Mouse (Mus musculus) splenic B cell, adult 2 months (primary cell): ENCODE results near the gene Rpia.

Experiments
- DNase-seq: peaks from one replicate; pipeline ENCODE4 v3.0.0-alpha.2; 2011; ENCODE audit warnings: low read depth, low spot score
- H3K27me3 ChIP-seq: 2 replicates; pipeline ENCODE4 v1.6.1; 2012; ENCODE audit warnings: mild to moderate bottlenecking, low read length, moderate library complexity, mixed read lengths; ENCODE audit not compliant: control insufficient read depth, poor library complexity, insufficient read depth, severe bottlenecking
- H3K36me3 ChIP-seq: 2 replicates; pipeline ENCODE4 v1.6.1; 2012; ENCODE audit warnings: mild to moderate bottlenecking, low read length, moderate library complexity, mixed read lengths; ENCODE audit not compliant: control insufficient read depth, poor library complexity, insufficient read depth, severe bottlenecking

Gene Rpia

DNA sequence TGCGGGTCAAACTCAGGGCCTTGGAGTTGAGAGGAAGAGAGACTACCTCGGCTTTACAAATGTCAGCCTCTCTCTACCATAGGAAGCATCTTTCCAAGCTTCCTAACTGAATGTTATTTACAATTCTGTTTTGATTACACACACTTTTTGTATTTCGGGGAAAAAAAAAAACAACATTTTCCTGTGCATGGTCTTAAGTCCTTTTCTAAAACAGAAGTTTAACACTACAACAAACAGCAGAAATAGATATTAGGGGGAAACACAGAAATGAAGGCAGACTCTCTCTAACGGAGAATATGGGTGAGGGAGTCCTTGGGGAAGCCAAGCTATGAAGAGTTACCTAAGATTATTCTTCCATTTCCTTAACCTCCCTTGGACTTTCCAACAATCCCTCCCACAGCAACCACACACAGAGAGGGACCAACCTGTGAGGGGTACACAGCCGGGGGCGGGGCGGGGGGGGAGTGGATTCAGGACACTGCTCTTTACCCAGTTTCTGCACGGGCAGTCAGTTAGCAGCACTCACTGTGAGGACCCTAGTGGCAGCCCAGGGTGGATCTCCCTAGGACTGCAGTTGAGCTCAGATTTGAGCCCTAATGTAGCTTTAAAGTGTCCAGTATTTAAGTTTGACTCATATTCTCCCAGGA lies 40.7 kb downstream of the Rpia start:
- no peak for DNase-seq
- no peaks in the 10 kb centered on the region; the same call in 1 of the 2 replicates for H3K36me3 ChIP-seq
- no peaks in the 10 kb centered on the region for H3K27me3 ChIP-seq

- DNase-seq: no peak
- H3K36me3 ChIP-seq: no peaks in the 10 kb centered on the region; the same call in 1 of the 2 replicates
- no peaks in the 10 kb centered on the region for H3K27me3 ChIP-seq
Measured at GRCm38 (mm10) chr6:70749750-70750149, 42.3 kb downstream of the Rpia start.

GRCm38 (mm10) chr6:70747702-70748101 lies 44.3 kb downstream of the Rpia start:
- DNase-seq: no peak
- H3K27me3 ChIP-seq: no peaks in the 10 kb centered on the region
- H3K36me3 ChIP-seq: no peaks in the 10 kb centered on the region; the same call in 1 of the 2 replicates

DNA sequence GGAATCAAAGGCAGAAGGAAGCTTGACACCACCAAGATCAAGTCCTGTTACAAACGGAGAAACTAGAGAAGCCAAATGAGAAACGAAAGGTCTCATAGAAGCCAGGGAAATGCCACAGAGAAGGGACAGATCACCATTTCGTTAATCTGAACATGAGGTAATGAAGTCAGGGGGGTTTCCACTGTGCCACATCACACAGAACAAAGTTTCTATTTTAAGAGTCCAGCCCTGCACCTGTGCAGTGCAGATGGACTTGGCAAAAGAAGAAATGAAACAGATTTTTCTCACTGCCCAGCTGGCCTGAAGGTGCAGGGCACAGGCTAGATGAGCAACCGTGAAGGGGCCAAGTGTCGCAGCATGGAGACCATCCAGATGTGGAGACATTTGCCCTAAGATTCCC lies 48.1 kb downstream of the Rpia start:
- DNase-seq: peak; percentile 90
- H3K36me3 ChIP-seq: peaks cover 7% of the 10 kb centered on the region
- H3K27me3 ChIP-seq: no peaks in the 10 kb centered on the region

- no peak for DNase-seq
- Histone ChIP-seq H3K27me3 (no peaks in the 10 kb centered on the region), H3K36me3 (peaks cover 8% of the 10 kb centered on the region)
Measured at GRCm38 (mm10) chr6:70742833-70743232, 49.2 kb downstream of the Rpia start.

DNA sequence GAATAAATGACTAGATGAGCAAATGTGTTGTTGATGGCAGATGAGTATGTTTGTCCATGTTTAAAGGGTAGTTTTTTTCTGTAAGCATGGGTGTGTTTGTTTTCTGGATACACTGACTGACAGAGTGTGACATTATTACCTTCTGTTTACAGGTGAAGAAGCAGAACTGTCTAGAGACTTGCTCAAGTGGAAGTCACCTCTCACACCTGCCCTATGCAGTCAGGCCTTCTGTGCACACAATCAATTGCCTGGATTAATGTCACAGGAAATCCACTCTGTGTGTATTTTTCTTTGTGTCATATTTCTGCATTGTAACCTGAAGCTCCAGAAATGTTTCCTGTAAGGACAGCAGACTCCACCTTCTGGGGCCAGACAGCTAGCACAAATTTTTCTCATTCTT lies 51.5 kb downstream of the Rpia start:
- Histone ChIP-seq H3K27me3 (no peaks in the 10 kb centered on the region), H3K36me3 (peaks cover 13% of the 10 kb centered on the region)
- DNase-seq: no peak

DNA sequence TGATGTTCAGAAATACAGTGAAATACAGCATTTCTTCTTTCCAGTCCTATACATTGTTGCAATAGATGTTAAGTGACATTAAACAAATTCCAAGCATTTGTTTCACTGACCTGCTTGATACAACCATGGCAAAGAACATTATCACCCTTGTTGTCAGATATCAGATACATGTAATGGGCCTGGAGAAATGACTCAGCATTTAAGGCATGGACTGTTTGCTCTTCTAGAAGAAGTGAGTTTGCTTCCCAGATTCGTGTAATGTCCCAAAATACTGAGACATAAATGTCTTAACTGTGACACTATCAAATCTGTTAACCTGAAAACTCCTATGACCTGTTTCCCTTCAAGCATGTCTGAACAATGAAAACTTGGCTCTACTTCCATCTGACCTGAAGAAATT lies 52.6 kb downstream of the Rpia start:
- Histone ChIP-seq H3K27me3 (no peaks in the 10 kb centered on the region), H3K36me3 (peaks cover 13% of the 10 kb centered on the region)
- DNase-seq: no peak

- H3K27me3 ChIP-seq: no peaks in the 10 kb centered on the region
- peaks cover 10% of the 10 kb centered on the region; the same call in 1 of the 2 replicates for H3K36me3 ChIP-seq
- peak; percentile 88 for DNase-seq
Measured at GRCm38 (mm10) chr6:70735528-70735927, 56.5 kb downstream of the Rpia start.

GRCm38 (mm10) chr6:70730828-70731227 lies 61.2 kb downstream of the Rpia start:
- DNase-seq: peak; percentile 51
- H3K27me3 ChIP-seq: no peaks in the 10 kb centered on the region
- H3K36me3 ChIP-seq: peaks cover 17% of the 10 kb centered on the region

- DNase-seq: no peak
- peaks cover 25% of the 10 kb centered on the region for H3K36me3 ChIP-seq
- H3K27me3 ChIP-seq: no peaks in the 10 kb centered on the region
Measured at GRCm38 (mm10) chr6:70729125-70729524, 62.9 kb downstream of the Rpia start.

DNA sequence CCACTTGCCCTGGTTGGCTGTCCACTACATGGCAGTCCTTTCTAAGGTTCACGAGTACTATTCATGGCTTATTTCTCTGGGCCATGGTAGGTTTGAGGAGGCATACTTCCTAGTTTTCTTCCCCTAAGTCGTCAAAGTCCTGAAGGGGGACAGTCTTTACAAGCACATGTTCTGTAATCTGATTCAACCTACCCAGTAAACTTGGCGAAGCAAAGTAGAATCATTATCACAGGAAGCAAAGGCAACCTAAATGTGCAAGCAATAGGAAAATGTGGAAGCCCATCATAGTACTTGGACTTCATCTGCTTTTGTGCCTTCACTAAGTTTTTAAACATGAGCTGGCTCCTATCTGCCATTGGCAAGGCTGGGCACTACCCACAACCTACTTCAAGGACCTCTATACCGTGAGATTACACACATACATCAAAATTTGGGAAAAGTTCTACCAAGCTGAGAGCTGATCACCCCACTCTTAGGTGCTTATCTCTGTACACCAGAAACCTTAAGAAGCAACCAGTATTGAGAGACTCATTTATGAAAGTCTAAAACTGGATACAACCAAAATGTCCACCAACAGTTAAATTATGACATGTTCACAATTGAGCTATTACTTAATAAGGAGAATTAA lies 64.8 kb downstream of the Rpia start:
- peaks cover 38% of the 10 kb centered on the region for H3K36me3 ChIP-seq
- no peaks in the 10 kb centered on the region for H3K27me3 ChIP-seq
- DNase-seq: peak; percentile 42

- DNase-seq: peak; percentile 77
- Histone ChIP-seq H3K36me3 (peaks cover 38% of the 10 kb centered on the region), H3K27me3 (no peaks in the 10 kb centered on the region)
Measured at GRCm38 (mm10) chr6:70725639-70726038, 66.4 kb downstream of the Rpia start.

DNA sequence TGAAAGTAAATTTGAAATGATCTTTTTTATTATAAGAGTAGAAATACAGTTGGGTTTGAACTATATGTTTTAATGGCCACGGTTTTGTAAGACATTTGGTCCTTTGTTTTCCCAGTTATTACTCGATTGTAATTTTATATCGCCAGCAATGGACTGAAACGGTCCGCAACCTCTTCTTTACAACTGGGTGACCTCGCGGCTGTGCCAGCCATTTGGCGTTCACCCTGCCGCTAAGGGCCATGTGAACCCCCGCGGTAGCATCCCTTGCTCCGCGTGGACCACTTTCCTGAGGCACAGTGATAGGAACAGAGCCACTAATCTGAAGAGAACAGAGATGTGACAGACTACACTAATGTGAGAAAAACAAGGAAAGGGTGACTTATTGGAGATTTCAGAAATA lies 67.3 kb downstream of the Rpia start:
- no peaks in the 10 kb centered on the region for H3K27me3 ChIP-seq
- peak; percentile 57 for DNase-seq
- peaks cover 38% of the 10 kb centered on the region for H3K36me3 ChIP-seq

DNA sequence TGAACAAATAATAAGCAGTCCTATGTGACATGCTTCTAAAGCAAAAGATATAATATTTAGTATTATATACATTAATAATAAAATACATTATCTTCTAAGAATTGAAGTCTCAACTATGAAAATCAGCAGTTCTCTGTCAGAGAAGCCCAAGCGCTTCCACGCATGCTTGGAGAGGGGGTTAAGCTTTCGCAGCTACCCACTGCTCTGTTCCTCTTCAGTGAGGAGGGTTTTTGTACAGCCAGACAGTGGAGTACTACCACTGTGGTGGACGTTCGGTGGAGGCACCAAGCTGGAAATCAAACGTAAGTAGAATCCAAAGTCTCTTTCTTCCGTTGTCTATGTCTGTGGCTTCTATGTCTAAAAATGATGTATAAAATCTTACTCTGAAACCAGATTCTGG lies 69.7 kb downstream of the Rpia start:
- DNase-seq: peak; percentile 53
- H3K27me3 ChIP-seq: no peaks in the 10 kb centered on the region
- peaks cover 36% of the 10 kb centered on the region for H3K36me3 ChIP-seq

GRCm38 (mm10) chr6:70718760-70719159 lies 73.3 kb downstream of the Rpia start:
- H3K27me3 ChIP-seq: no peaks in the 10 kb centered on the region
- DNase-seq: peak; percentile 35
- peaks cover 14% of the 10 kb centered on the region for H3K36me3 ChIP-seq
